Mouse (Mus musculus) intestine, postnatal 0 days (tissue): ENCODE measurements around the gene Ankrd66. TPM values are rescaled to one million over a fixed set of nuclear protein-coding genes. Genes with fewer than 3 reads are reported as not detected.
"Not testable (repeated sequence)": the region's sequence is repeated elsewhere in the genome, so short reads cannot be mapped to it uniquely, and the experiment has no call there.

Source experiments
- ATAC-seq: fragments of 200-750 bp; cut with Nextera tagmentation; 2 replicates; pipeline ENCODE4 v1.8.0; 2017; ENCODE audit warnings: mild to moderate bottlenecking, moderate TSS enrichment, moderate library complexity
- H3K27ac ChIP-seq: fragments of 300-500 bp; sonication (generic); 2 replicates; pipeline ENCODE4 v1.5.1; 2014; ENCODE audit warnings: mild to moderate bottlenecking, low read depth, low read length, moderate library complexity
- H3K27me3 ChIP-seq: fragments of 300-500 bp; sonication (generic); replicated peaks from 2 replicates; pipeline ENCODE4 v1.6.1; 2014; ENCODE audit warnings: low read length, mixed read lengths; ENCODE audit not compliant: control insufficient read depth, insufficient read depth
- H3K36me3 ChIP-seq: fragments of 300-500 bp; sonication (generic); 2 replicates; pipeline ENCODE4 v1.6.1; 2014; ENCODE audit warnings: mild to moderate bottlenecking, moderate library complexity; ENCODE audit not compliant: control insufficient read depth, insufficient read depth
- H3K4me1 ChIP-seq: fragments of 300-500 bp; sonication (generic); replicated peaks from 2 replicates; pipeline ENCODE4 v1.6.1; 2014; ENCODE audit warnings: antibody characterized with exemption, low read length, mixed read lengths; ENCODE audit not compliant: control insufficient read depth, insufficient read depth
- H3K4me2 ChIP-seq: fragments of 300-500 bp; sonication (generic); replicated peaks from 2 replicates; pipeline ENCODE4 v1.6.1; 2014; ENCODE audit warnings: low read depth, mild to moderate bottlenecking, moderate library complexity
- H3K4me3 ChIP-seq: fragments of 300-500 bp; sonication (generic); 2 replicates; pipeline ENCODE4 v1.5.1; 2014; ENCODE audit warnings: low read depth, low read length
- H3K9ac ChIP-seq: fragments of 300-500 bp; sonication (generic); 2 replicates; pipeline ENCODE4 v1.6.1; 2014; ENCODE audit warnings: mild to moderate bottlenecking, low read depth, low read length
- H3K9me3 ChIP-seq: fragments of 300-500 bp; sonication (generic); 2 replicates; pipeline ENCODE4 v1.6.1; 2016; ENCODE audit warnings: mixed run types; ENCODE audit not compliant: control insufficient read depth
- CTCF ChIP-seq: sonication (generic); IDR thresholded peaks from 2 replicates; pipeline ENCODE4 v1.5.1; 2016; ENCODE audit warnings: low read depth, mild to moderate bottlenecking, control low read depth, antibody characterized with exemption, moderate library complexity
- WGBS: fragments of 180-500 bp; shearing (Covaris S2); extraction: QIAGEN DNeasy Blood & Tissue Kit; methylation state at CpG from one replicate; pipeline ENCODE4 v1.1.7; 2014; 5-methylcytosine and 5-hydroxymethylcytosine counted together
- polyA plus RNA-seq: library from polyadenylated mRNA; unstranded; fragments of >200 nt; fragmentation: Nextera tagmentation; extraction: Ambion mirVana; gene quantifications from 2 replicates; pipeline ENCODE4 v1.2.1, GENCODE M21; 2015

Ankrd66 gene
- polyA plus RNA-seq, 1 experiment from 2014 or later = 0.83 TPM

DNA sequence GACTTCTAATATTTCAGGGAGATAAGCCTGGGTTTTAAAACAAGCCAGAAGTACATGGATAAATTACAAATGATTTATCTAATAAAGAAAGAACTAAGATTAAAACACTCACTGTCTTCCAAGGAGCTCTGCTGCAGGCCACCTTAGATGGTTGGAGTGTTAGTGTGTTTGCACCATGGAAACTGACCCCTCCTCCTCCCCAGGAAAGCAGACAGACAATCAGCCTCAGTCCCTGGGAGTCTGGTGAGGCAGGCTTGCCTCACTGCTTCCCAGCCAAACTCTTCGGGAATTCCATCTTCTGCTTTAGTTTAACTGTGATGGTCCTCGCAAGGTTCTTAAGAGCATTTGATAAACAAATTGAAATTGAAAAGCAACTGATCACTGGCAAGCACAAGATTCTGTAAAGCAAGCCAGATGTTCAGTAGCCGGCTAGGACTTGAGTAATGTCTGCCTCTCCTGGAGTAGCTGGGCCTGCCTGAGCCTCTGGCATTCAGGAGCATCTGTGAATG, 7.7 kb upstream of the Ankrd66 start:
- H3K9me3 ChIP-seq = no peaks in the 10 kb centered on the region
- no peaks in the 10 kb centered on the region for H3K27me3 ChIP-seq
- no peak overlapping the region for H3K4me2 ChIP-seq
- H3K36me3 ChIP-seq = no peaks in the 10 kb centered on the region
- H3K4me3 ChIP-seq = no peak overlapping the region
- no peak for TF ChIP-seq CTCF
- no peak for ATAC-seq
- no peak overlapping the region for H3K9ac ChIP-seq
- no peak overlapping the region for H3K27ac ChIP-seq
- WGBS = 52% methylated on average over 3 of the region's 3 CpGs
- H3K4me1 ChIP-seq = no peaks in the 10 kb centered on the region; the same call in 1 of the 2 replicates

GRCm38 (mm10) chr17:43544040-43544439, 601 bp upstream of the Ankrd66 start:
- WGBS = 82% methylated on average over 4 of the region's 4 CpGs
- Histone ChIP-seq H3K4me2 (no peak overlapping the region), H3K36me3 (no peaks in the 10 kb centered on the region), H3K27me3 (no peaks in the 10 kb centered on the region), H3K9ac (no peak overlapping the region), H3K4me3 (no peak overlapping the region), H3K9me3 (no peaks in the 10 kb centered on the region), H3K27ac (no peak overlapping the region), H3K4me1 (no peaks in the 10 kb centered on the region)
- ATAC-seq = no peak
- no peak for TF ChIP-seq CTCF

- no peak overlapping the region for H3K9ac ChIP-seq
- TF ChIP-seq CTCF = no peak
- ATAC-seq = 0 out of 2 replicates have a peak, but pooled peaks have one; percentile 25
- WGBS = 72% methylated on average over 3 of the region's 3 CpGs
- H3K4me3 ChIP-seq = no peak overlapping the region
- H3K4me2 ChIP-seq = no peak overlapping the region
- H3K27ac ChIP-seq = no peak overlapping the region
- H3K36me3 ChIP-seq = no peaks in the 10 kb centered on the region
- no peaks in the 10 kb centered on the region for H3K9me3 ChIP-seq
- no peaks in the 10 kb centered on the region; the same call in 1 of the 2 replicates for H3K4me1 ChIP-seq
- H3K27me3 ChIP-seq = no peaks in the 10 kb centered on the region
These were observed 4.7 kb downstream of the Ankrd66 start for GRCm38 (mm10) chr17:43538767-43539166.

DNA sequence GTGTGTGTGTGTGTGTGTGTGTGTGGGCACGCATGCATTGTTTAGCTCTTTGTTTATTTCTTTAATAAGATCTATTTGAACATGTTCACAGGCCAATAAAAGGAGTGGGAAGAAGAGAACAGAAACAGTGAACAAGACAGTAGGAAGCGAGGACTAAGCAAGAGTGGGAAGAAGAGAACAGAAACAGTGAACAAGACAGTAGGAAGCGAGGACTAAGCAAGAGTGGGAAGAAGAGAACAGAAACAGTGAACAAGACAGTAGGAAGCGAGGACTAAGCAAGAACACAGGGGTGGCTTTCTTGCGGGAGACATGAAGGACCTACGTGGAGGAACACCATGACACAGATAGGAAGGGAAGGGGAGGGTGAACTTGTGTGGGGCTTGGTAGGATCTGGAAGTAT, 6.6 kb downstream of the Ankrd66 start:
- WGBS = 87% methylated on average over 6 of the region's 6 CpGs
- not testable (repeated sequence) for H3K4me2 ChIP-seq, H3K4me3 ChIP-seq, H3K27me3 ChIP-seq, H3K36me3 ChIP-seq, H3K4me1 ChIP-seq, H3K27ac ChIP-seq, H3K9me3 ChIP-seq, ATAC-seq, H3K9ac ChIP-seq

DNA sequence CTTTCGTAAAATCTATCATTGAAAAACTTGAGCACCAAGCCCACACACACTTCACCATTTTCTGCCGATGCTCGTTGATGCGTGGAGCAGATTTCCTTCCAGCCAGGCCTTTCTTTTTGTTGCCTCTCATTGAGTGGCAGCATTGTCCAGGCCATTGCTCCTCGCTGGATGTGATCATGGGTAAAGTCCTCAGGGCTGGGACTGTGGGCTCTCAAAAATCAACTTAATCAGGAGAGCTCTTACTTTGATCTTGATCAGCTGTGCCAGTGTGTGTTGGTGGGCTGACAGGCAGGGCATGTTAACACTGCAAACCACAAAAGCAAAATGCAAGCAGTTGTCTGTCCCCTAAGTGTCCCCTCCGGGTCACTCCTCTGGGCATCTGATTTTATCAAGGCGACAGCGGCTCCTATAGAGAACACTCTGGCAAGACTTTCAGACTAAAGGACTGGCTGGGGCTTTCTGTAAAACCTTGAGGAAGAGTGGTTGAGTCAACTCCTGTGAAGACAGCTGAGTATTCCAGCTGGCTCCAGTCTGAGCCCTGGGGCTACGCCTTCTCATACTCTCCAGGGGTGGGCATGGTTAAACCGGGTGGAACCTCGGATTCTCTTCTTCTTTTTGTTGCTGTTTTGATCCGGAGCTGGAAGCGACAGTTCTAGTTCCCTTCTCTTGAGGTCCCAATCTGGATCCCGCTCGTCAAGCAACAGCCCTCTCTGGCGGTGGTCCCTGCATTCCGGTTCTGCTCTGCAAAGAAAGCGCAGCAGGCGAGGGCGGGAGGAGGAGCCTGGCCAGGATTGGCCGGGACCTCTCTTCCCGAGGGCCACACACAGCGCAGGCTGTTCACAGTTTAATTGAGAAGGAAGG, 8.8 kb downstream of the Ankrd66 start:
- H3K4me2 ChIP-seq = peak overlapping the region; percentile 61
- peak overlapping the region; percentile 28; the same call in 1 of the 2 replicates for H3K27ac ChIP-seq
- peak; percentile 58 for TF ChIP-seq CTCF
- 23% methylated on average over 23 of the region's 23 CpGs for WGBS
- no peak overlapping the region for H3K4me3 ChIP-seq
- H3K36me3 ChIP-seq = no peaks in the 10 kb centered on the region
- H3K27me3 ChIP-seq = no peaks in the 10 kb centered on the region
- ATAC-seq = peak; percentile 75
- H3K4me1 ChIP-seq = no peaks in the 10 kb centered on the region; the same call in 1 of the 2 replicates
- no peaks in the 10 kb centered on the region for H3K9me3 ChIP-seq
- peak overlapping the region; percentile 47; the same call in 1 of the 2 replicates for H3K9ac ChIP-seq

DNA sequence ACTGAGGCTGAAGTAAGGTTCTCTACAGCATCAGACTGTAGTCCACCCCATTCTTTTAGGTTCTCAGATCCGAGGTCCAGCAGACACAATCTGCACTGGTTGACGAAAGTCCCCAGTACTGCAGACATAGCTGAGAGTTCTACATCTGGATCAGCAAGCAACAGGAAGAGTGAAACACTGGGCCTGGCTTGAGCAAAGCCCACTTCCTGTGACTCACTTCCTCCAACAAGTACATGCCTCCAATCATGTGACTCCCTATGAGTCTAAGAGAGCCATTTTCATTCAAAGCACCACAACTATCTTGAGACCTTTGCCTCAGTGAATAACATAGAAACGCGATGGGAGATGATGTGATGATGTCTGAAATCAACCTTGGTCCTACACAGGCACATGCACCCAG, 12.2 kb downstream of the Ankrd66 start:
- no peaks in the 10 kb centered on the region for H3K9me3 ChIP-seq
- no peak overlapping the region for H3K4me2 ChIP-seq
- H3K4me3 ChIP-seq = no peak overlapping the region
- 96% methylated on average over 4 of the region's 4 CpGs for WGBS
- TF ChIP-seq CTCF = no peak
- H3K4me1 ChIP-seq = no peaks in the 10 kb centered on the region; the same call in 1 of the 2 replicates
- H3K9ac ChIP-seq = no peak overlapping the region
- H3K27ac ChIP-seq = no peak overlapping the region
- no peak for ATAC-seq
- no peaks in the 10 kb centered on the region for H3K27me3 ChIP-seq
- no peaks in the 10 kb centered on the region for H3K36me3 ChIP-seq
